Mouse (Mus musculus) spleen, postnatal 10 days (tissue): Measurements from ENCODE around the gene Sntb2.
"Not testable (repeated sequence)": the region's sequence is repeated elsewhere in the genome, so short reads cannot be mapped to it uniquely, and the experiment has no call there.

Experiments used
- DNase-seq, 2 experiments: peaks; one replicate each; pipeline ENCODE4 v3.0.0; 2021 to 2022; ENCODE audit warnings: low spot score in 2 of 2

Sntb2 gene

GRCm38 (mm10) chr8:107030650-107031576 lies 95.4 kb downstream of the Sntb2 start, which contains the start of gene Vps4a:
Gene Vps4a, plus strand, starts transcription at chr8:107031222.
- DNase-seq = peak; percentile 96 to 99

GRCm38 (mm10) chr8:107031577-107032090 lies 96.1 kb downstream of the Sntb2 start:
- no peak for DNase-seq

- DNase-seq = not testable (repeated sequence)
These were observed 98.1 kb downstream of the Sntb2 start for GRCm38 (mm10) chr8:107033609-107034008.

GRCm38 (mm10) chr8:107035641-107036040 lies 100.1 kb downstream of the Sntb2 start:
- DNase-seq = no peak

GRCm38 (mm10) chr8:107036626-107037025 lies 101.1 kb downstream of the Sntb2 start:
- DNase-seq = no peak

GRCm38 (mm10) chr8:107040632-107041031 lies 105.1 kb downstream of the Sntb2 start:
- DNase-seq = no peak

GRCm38 (mm10) chr8:107045478-107045877 lies 109.9 kb downstream of the Sntb2 start:
- no peak for DNase-seq

GRCm38 (mm10) chr8:107046976-107047375 lies 111.4 kb downstream of the Sntb2 start:
- no peak for DNase-seq

GRCm38 (mm10) chr8:107048061-107048941 lies 112.8 kb downstream of the Sntb2 start, which contains the start of gene Pdf:
Gene Pdf, minus strand, starts transcription at chr8:107048614.
- peak; percentile 65 to 77 for DNase-seq

- DNase-seq = no peak
These were observed 113.9 kb downstream of the Sntb2 start for GRCm38 (mm10) chr8:107049480-107049879.

GRCm38 (mm10) chr8:107052046-107052445 lies 116.5 kb downstream of the Sntb2 start:
- no peak for DNase-seq

- DNase-seq = peak; percentile 79 to 93
These were observed 120.8 kb downstream of the Sntb2 start, which contains the start of the genes Cog8 and Nip7 for GRCm38 (mm10) chr8:107056076-107056972. Gene Cog8, minus strand, starts transcription at chr8:107056689. Gene Nip7, plus strand, starts transcription at chr8:107056877.

- no peak for DNase-seq
These were observed 121.4 kb downstream of the Sntb2 start for GRCm38 (mm10) chr8:107056973-107057369.

- DNase-seq = no peak
These were observed 127.1 kb downstream of the Sntb2 start for GRCm38 (mm10) chr8:107062613-107063012.

- peak in 1 of 2 experiments; percentile 69 for DNase-seq
These were observed 130.3 kb downstream of the Sntb2 start, which contains the start of gene Tmed6 for GRCm38 (mm10) chr8:107065511-107066496. Gene Tmed6, minus strand, starts transcription at chr8:107065644.
